Mouse (Mus musculus): ENCODE measurements around the gene Gm5580. TPM values are rescaled to one million over a fixed set of nuclear protein-coding genes. Genes with fewer than 3 reads are reported as not detected.
"Not testable (repeated sequence)": the region's sequence is repeated elsewhere in the genome, so short reads cannot be mapped to it uniquely, and the experiment has no call there.

The Gm5580 gene
- 0.35 and 0.44 TPM in 2 replicates for polyA plus RNA-seq (2014; fragmentation: Nextera tagmentation; extraction: Ambion mirVana)

- H3K27ac ChIP-seq (ENCODE audit: low read depth); H3K27me3 ChIP-seq (replicated peaks; ENCODE audit: control insufficient read depth, insufficient read depth, low read length); H3K9ac ChIP-seq (ENCODE audit: low read length); DNase-seq (ENCODE audit: low spot score); ATAC-seq (replicated peaks; ENCODE audit: low FRiP score, low TSS enrichment, low read depth); H3K36me3 ChIP-seq (ENCODE audit: control insufficient read depth, insufficient read depth, low read length); H3K9me3 ChIP-seq (ENCODE audit: control insufficient read depth, low read length); H3K4me2 ChIP-seq (ENCODE audit: low read length); H3K4me1 ChIP-seq (replicated peaks; ENCODE audit: control insufficient read depth, insufficient read depth, low read length); H3K4me3 ChIP-seq (ENCODE audit: low read depth, low read length): not testable (repeated sequence)
- 94% methylated on average over 11 of the region's 11 CpGs for WGBS
Measured at GRCm38 (mm10) chr6:116550841-116551240, at the start of gene Gm5580. Gm5580 (plus strand) TSS chr6:116551141.

GRCm38 (mm10) chr6:116506302-116507003 lies 44.5 kb upstream of the Gm5580 start, which contains the start of gene Olfr212:
Olfr212 (plus strand) TSS chr6:116506516.
- H3K27me3 ChIP-seq (replicated peaks; ENCODE audit: control insufficient read depth, insufficient read depth, low read length); DNase-seq (ENCODE audit: low spot score); H3K27ac ChIP-seq (ENCODE audit: low read depth); ATAC-seq (replicated peaks; ENCODE audit: low FRiP score, low TSS enrichment, low read depth); H3K36me3 ChIP-seq (ENCODE audit: control insufficient read depth, insufficient read depth, low read length); H3K4me1 ChIP-seq (replicated peaks; ENCODE audit: control insufficient read depth, insufficient read depth, low read length); H3K4me3 ChIP-seq (ENCODE audit: low read depth, low read length); H3K4me2 ChIP-seq (ENCODE audit: low read length); H3K9ac ChIP-seq (ENCODE audit: low read length); H3K9me3 ChIP-seq (ENCODE audit: control insufficient read depth, low read length): not testable (repeated sequence)
- 92% methylated on average over 19 of the region's 20 CpGs for WGBS

- Histone ChIP-seq H3K27me3 (replicated peaks; ENCODE audit: control insufficient read depth, insufficient read depth, low read length) (no peaks in the 10 kb centered on the region), H3K4me2 (ENCODE audit: low read length) (no peak overlapping the region), H3K9ac (ENCODE audit: low read length) (no peak overlapping the region), H3K27ac (ENCODE audit: low read depth) (no peak overlapping the region), H3K4me1 (replicated peaks; ENCODE audit: control insufficient read depth, insufficient read depth, low read length) (no peaks in the 10 kb centered on the region), H3K9me3 (ENCODE audit: control insufficient read depth, low read length) (no peaks in the 10 kb centered on the region), H3K4me3 (ENCODE audit: low read depth, low read length) (no peak overlapping the region), H3K36me3 (ENCODE audit: control insufficient read depth, insufficient read depth, low read length) (no peaks in the 10 kb centered on the region)
- ATAC-seq (replicated peaks; ENCODE audit: low FRiP score, low TSS enrichment, low read depth): no peak
- no peak for DNase-seq (ENCODE audit: low spot score)
Measured at GRCm38 (mm10) chr6:116514832-116515231, 36.1 kb upstream of the Gm5580 start.

GRCm38 (mm10) chr6:116538156-116538555 lies 12.8 kb upstream of the Gm5580 start, which contains the start of gene Olfr213:
Olfr213 (plus strand) TSS chr6:116538456.
- no peak within 1 kb of the TSS for H3K9ac ChIP-seq (ENCODE audit: low read length)
- ATAC-seq (replicated peaks; ENCODE audit: low FRiP score, low TSS enrichment, low read depth) (no peak), DNase-seq (ENCODE audit: low spot score) (no peak)
- no peak within 1 kb of the TSS for H3K27ac ChIP-seq (ENCODE audit: low read depth)
- H3K27me3 ChIP-seq (replicated peaks; ENCODE audit: control insufficient read depth, insufficient read depth, low read length): no peaks in the 10 kb centered on the region
- no peaks in the 10 kb centered on the region for H3K9me3 ChIP-seq (ENCODE audit: control insufficient read depth, low read length)
- no peaks in the 10 kb centered on the region for H3K4me1 ChIP-seq (replicated peaks; ENCODE audit: control insufficient read depth, insufficient read depth, low read length)
- H3K36me3 ChIP-seq (ENCODE audit: control insufficient read depth, insufficient read depth, low read length): no peaks in the 10 kb centered on the region
- WGBS: 72% methylated on average over 1 of the region's 1 CpGs
- no peak within 1 kb of the TSS for H3K4me2 ChIP-seq (ENCODE audit: low read length)
- H3K4me3 ChIP-seq (ENCODE audit: low read depth, low read length): no peak within 1 kb of the TSS

- Histone ChIP-seq H3K4me1 (replicated peaks; ENCODE audit: control insufficient read depth, insufficient read depth, low read length) (no peaks in the 10 kb centered on the region), H3K9ac (ENCODE audit: low read length) (no peak overlapping the region), H3K4me3 (ENCODE audit: low read depth, low read length) (no peak overlapping the region), H3K36me3 (ENCODE audit: control insufficient read depth, insufficient read depth, low read length) (no peaks in the 10 kb centered on the region), H3K4me2 (ENCODE audit: low read length) (no peak overlapping the region), H3K27me3 (replicated peaks; ENCODE audit: control insufficient read depth, insufficient read depth, low read length) (no peaks in the 10 kb centered on the region), H3K9me3 (ENCODE audit: control insufficient read depth, low read length) (no peaks in the 10 kb centered on the region), H3K27ac (ENCODE audit: low read depth) (no peak overlapping the region)
- WGBS: 75% methylated on average over 2 of the region's 2 CpGs
- DNase-seq (ENCODE audit: low spot score): no peak
- no peak for ATAC-seq (replicated peaks; ENCODE audit: low FRiP score, low TSS enrichment, low read depth)
Measured at GRCm38 (mm10) chr6:116542500-116542899, 8.4 kb upstream of the Gm5580 start.

- Histone ChIP-seq H3K9me3 (ENCODE audit: control insufficient read depth, low read length) (no peaks in the 10 kb centered on the region), H3K4me2 (ENCODE audit: low read length) (no peak within 1 kb of the TSS), H3K27me3 (replicated peaks; ENCODE audit: control insufficient read depth, insufficient read depth, low read length) (no peaks in the 10 kb centered on the region), H3K4me1 (replicated peaks; ENCODE audit: control insufficient read depth, insufficient read depth, low read length) (no peaks in the 10 kb centered on the region), H3K4me3 (ENCODE audit: low read depth, low read length) (no peak within 1 kb of the TSS), H3K9ac (ENCODE audit: low read length) (no peak within 1 kb of the TSS), H3K27ac (ENCODE audit: low read depth) (no peak within 1 kb of the TSS), H3K36me3 (ENCODE audit: control insufficient read depth, insufficient read depth, low read length) (no peaks in the 10 kb centered on the region)
- ATAC-seq (replicated peaks; ENCODE audit: low FRiP score, low TSS enrichment, low read depth) (no peak), DNase-seq (ENCODE audit: low spot score) (no peak)
- 78% methylated on average over 1 of the region's 1 CpGs for WGBS
Measured at GRCm38 (mm10) chr6:116553935-116554334, 3.0 kb downstream of the Gm5580 start, which contains the start of gene Olfr214. Olfr214 (plus strand) TSS chr6:116554235.

GRCm38 (mm10) chr6:116554952-116555351 lies 4.0 kb downstream of the Gm5580 start:
- Histone ChIP-seq H3K27me3 (replicated peaks; ENCODE audit: control insufficient read depth, insufficient read depth, low read length) (no peaks in the 10 kb centered on the region), H3K9ac (ENCODE audit: low read length) (no peak overlapping the region), H3K27ac (ENCODE audit: low read depth) (no peak overlapping the region), H3K9me3 (ENCODE audit: control insufficient read depth, low read length) (no peaks in the 10 kb centered on the region), H3K4me3 (ENCODE audit: low read depth, low read length) (no peak overlapping the region), H3K36me3 (ENCODE audit: control insufficient read depth, insufficient read depth, low read length) (no peaks in the 10 kb centered on the region), H3K4me2 (ENCODE audit: low read length) (no peak overlapping the region), H3K4me1 (replicated peaks; ENCODE audit: control insufficient read depth, insufficient read depth, low read length) (no peaks in the 10 kb centered on the region)
- 64% methylated on average over 3 of the region's 3 CpGs for WGBS
- DNase-seq (ENCODE audit: low spot score) (no peak), ATAC-seq (replicated peaks; ENCODE audit: low FRiP score, low TSS enrichment, low read depth) (no peak)

- 38% methylated on average over 3 of the region's 3 CpGs for WGBS
- ATAC-seq (replicated peaks; ENCODE audit: low FRiP score, low TSS enrichment, low read depth) (no peak), DNase-seq (ENCODE audit: low spot score) (peak; percentile 57)
- H3K27ac ChIP-seq (ENCODE audit: low read depth): no peak overlapping the region
- no peak overlapping the region for H3K9ac ChIP-seq (ENCODE audit: low read length)
- H3K27me3 ChIP-seq (replicated peaks; ENCODE audit: control insufficient read depth, insufficient read depth, low read length): no peaks in the 10 kb centered on the region
- H3K4me1 ChIP-seq (replicated peaks; ENCODE audit: control insufficient read depth, insufficient read depth, low read length): no peaks in the 10 kb centered on the region
- H3K9me3 ChIP-seq (ENCODE audit: control insufficient read depth, low read length): no peaks in the 10 kb centered on the region
- no peak overlapping the region for H3K4me2 ChIP-seq (ENCODE audit: low read length)
- no peaks in the 10 kb centered on the region for H3K36me3 ChIP-seq (ENCODE audit: control insufficient read depth, insufficient read depth, low read length)
- no peak overlapping the region for H3K4me3 ChIP-seq (ENCODE audit: low read depth, low read length)
Measured at GRCm38 (mm10) chr6:116569834-116570233, 18.9 kb downstream of the Gm5580 start.

- H3K27ac ChIP-seq (ENCODE audit: low read depth): no peak within 1 kb of the TSS
- H3K9ac ChIP-seq (ENCODE audit: low read length): no peak within 1 kb of the TSS
- no peaks in the 10 kb centered on the region for H3K36me3 ChIP-seq (ENCODE audit: control insufficient read depth, insufficient read depth, low read length)
- no peak for ATAC-seq (replicated peaks; ENCODE audit: low FRiP score, low TSS enrichment, low read depth)
- DNase-seq (ENCODE audit: low spot score): no peak
- no peak within 1 kb of the TSS for H3K4me2 ChIP-seq (ENCODE audit: low read length)
- H3K4me3 ChIP-seq (ENCODE audit: low read depth, low read length): no peak within 1 kb of the TSS
- H3K27me3 ChIP-seq (replicated peaks; ENCODE audit: control insufficient read depth, insufficient read depth, low read length): no peaks in the 10 kb centered on the region
- no peaks in the 10 kb centered on the region for H3K4me1 ChIP-seq (replicated peaks; ENCODE audit: control insufficient read depth, insufficient read depth, low read length)
- WGBS: 81% methylated on average over 4 of the region's 4 CpGs
- no peaks in the 10 kb centered on the region for H3K9me3 ChIP-seq (ENCODE audit: control insufficient read depth, low read length)
Measured at GRCm38 (mm10) chr6:116584095-116584494, 33.2 kb downstream of the Gm5580 start, which contains the start of gene Olfr215. Olfr215 (minus strand) TSS chr6:116584195.

Measured in intestine, embryonic 14.5 days (tissue).